ENCODE assay signal across 11 mouse cellular contexts in genomic region chr7:101761899-101762780, GRCm38 (mm10). TPM values are rescaled to one million over a fixed set of nuclear protein-coding genes. Genes with fewer than 3 reads are reported as not detected.
DNase-seq lines count a peak whose midpoint lies in the region; ATAC-seq and TF ChIP-seq lines count a peak whose summit lies in the region.
"Had no signal": no experiment of that assay in that cellular context is flagged by ENCODE, and none has a peak within 500 bp of the region (broad histone marks: within the 10 kb centered on the region; RNA-seq: fewer than 3 reads in every experiment).

No protein-coding gene starts in this region.

- 90% methylated on average over 11 of the region's 11 CpGs for WGBS in kidney, adult 2 months
- WGBS in kidney, embryonic 14.5 days, result 87% methylated on average over 11 of the region's 11 CpGs

- H3K27me3 ChIP-seq in kidney, adult 2 months (replicated peaks; ENCODE audit: control insufficient read depth, insufficient read depth, low read length), result no peaks in the 10 kb centered on the region
- no peaks in the 10 kb centered on the region for H3K27me3 ChIP-seq in kidney, embryonic 14.5 days (ENCODE audit: control insufficient read depth, insufficient read depth, low read length)
- H3K27me3 ChIP-seq: embryonic facial prominence, embryonic 12.5 days; neural tube, embryonic 12.5 days had no signal

- ATAC-seq in cerebellum, adult (ENCODE audit: insufficient number of reproducible peaks, low FRiP score, low TSS enrichment), result no peak
- no peak for ATAC-seq in kidney, embryonic 14.5 days (ENCODE audit: low FRiP score, low TSS enrichment)
- ATAC-seq: activated CD4-positive, CD25-positive, alpha-beta regulatory T cell, adult 4 months had no signal

- H3K4me3 ChIP-seq in kidney, adult 2 months (ENCODE audit: insufficient read depth, low read depth, low read length), result no peak overlapping the region
- no peak overlapping the region for H3K4me3 ChIP-seq in kidney, embryonic 14.5 days (ENCODE audit: low read length)
- H3K4me3 ChIP-seq: embryonic facial prominence, embryonic 12.5 days; neural tube, embryonic 12.5 days had no signal

- peak; percentile 3 for DNase-seq in cerebellum, adult 11 months
- peak; percentile 7 for DNase-seq in kidney, adult 2 months
- peak; percentile 18 for DNase-seq in MN1 (ENCODE audit: low spot score)
- DNase-seq in gonadal fat pad, adult 2 months (ENCODE audit: low read depth), result peak; percentile 56
- DNase-seq in thymus, postnatal 36 days, result no peak
- no peak for DNase-seq in right cerebral cortex, postnatal 36 days (ENCODE audit: low spot score in 2 of 2)

- H3K27ac ChIP-seq in kidney, adult 2 months (ENCODE audit: insufficient read depth, low read depth, low read length), result no peak overlapping the region
- H3K27ac ChIP-seq in kidney, embryonic 14.5 days (ENCODE audit: low read depth, low read length), result no peak overlapping the region
- H3K27ac ChIP-seq: embryonic facial prominence, embryonic 12.5 days; neural tube, embryonic 12.5 days had no signal

- no peaks in the 10 kb centered on the region for H3K9me3 ChIP-seq in kidney, embryonic 14.5 days (ENCODE audit: control insufficient read depth, low read length)
- H3K9me3 ChIP-seq: embryonic facial prominence, embryonic 12.5 days; neural tube, embryonic 12.5 days had no signal

- no peak for TF ChIP-seq CTCF in kidney, adult 2 months (conservative IDR thresholded peaks at IDR 0.05; ENCODE audit: insufficient read depth, insufficient read length, low read depth, low read length)

- H3K9ac ChIP-seq in kidney, embryonic 14.5 days (ENCODE audit: low read depth, low read length), result no peak overlapping the region
- H3K9ac ChIP-seq: embryonic facial prominence, embryonic 12.5 days; neural tube, embryonic 12.5 days had no signal

- H3K4me2 ChIP-seq in kidney, embryonic 14.5 days (replicated peaks; ENCODE audit: low read depth, low read length), result no peak overlapping the region
- H3K4me2 ChIP-seq: embryonic facial prominence, embryonic 12.5 days; neural tube, embryonic 12.5 days had no signal

- H3K4me1 ChIP-seq in kidney, adult 2 months (ENCODE audit: control insufficient read depth, insufficient read depth, low read length), result no peaks in the 10 kb centered on the region
- H3K4me1 ChIP-seq in kidney, embryonic 14.5 days (ENCODE audit: control insufficient read depth, insufficient read depth, low read length), result no peaks in the 10 kb centered on the region
- H3K4me1 ChIP-seq: embryonic facial prominence, embryonic 12.5 days; neural tube, embryonic 12.5 days had no signal

- H3K36me3 ChIP-seq in kidney, adult 2 months (ENCODE audit: control insufficient read depth, insufficient read depth, low read length), result no peaks in the 10 kb centered on the region
- H3K36me3 ChIP-seq in kidney, embryonic 14.5 days (ENCODE audit: control insufficient read depth, insufficient read depth, low read length), result 0 out of 2 replicates have a peak, but pooled peaks cover 7% of the 10 kb centered on the region
- H3K36me3 ChIP-seq: embryonic facial prominence, embryonic 12.5 days; neural tube, embryonic 12.5 days had no signal

- TF ChIP-seq POLR2A in kidney, adult 2 months (IDR thresholded peaks at IDR 0.05; ENCODE audit: low read depth, low read length), result no peak

RNA-seq across cellular contexts. Expression of gene Phox2a, which starts 56.0 kb away (rescaled TPM):
- polyA plus RNA-seq in kidney, adult 2 months (2012; rRNA removed), result 0.20 TPM in 1 of 2 replicates, not detected in the other
- polyA plus RNA-seq in kidney, embryonic 14.5 days (2014; fragmentation: Nextera tagmentation; extraction: Ambion mirVana), result not detected in 2 replicates
- 0.11 TPM in 1 of 2 replicates, not detected in the other for polyA plus RNA-seq in gonadal fat pad, adult 2 months (2012; rRNA removed)
- polyA plus RNA-seq: activated CD4-positive, CD25-positive, alpha-beta regulatory T cell, adult 4 months had no signal

Comparison
In these comparisons a context has a peak if more than half of its experiments do, and no peak if none do; other contexts are left out.
1. DNase-seq: peak in cerebellum, adult 11 months (single experiment), kidney, adult 2 months (single experiment), MN1 (single experiment) and gonadal fat pad, adult 2 months (single experiment); none in thymus, postnatal 36 days (0 of 2) and right cerebral cortex, postnatal 36 days (0 of 2).